Mouse (Mus musculus): ENCODE data around the gene Kcnv2.

Gene Kcnv2

GRCm38 (mm10) chr19:27364521-27364931 lies 42.1 kb downstream of the Kcnv2 start:
- DNase-seq (ENCODE audit: low spot score in 2 of 2), result no peak

GRCm38 (mm10) chr19:27366113-27366746 lies 43.8 kb downstream of the Kcnv2 start:
- no peak for DNase-seq (ENCODE audit: low spot score in 2 of 2)

DNA sequence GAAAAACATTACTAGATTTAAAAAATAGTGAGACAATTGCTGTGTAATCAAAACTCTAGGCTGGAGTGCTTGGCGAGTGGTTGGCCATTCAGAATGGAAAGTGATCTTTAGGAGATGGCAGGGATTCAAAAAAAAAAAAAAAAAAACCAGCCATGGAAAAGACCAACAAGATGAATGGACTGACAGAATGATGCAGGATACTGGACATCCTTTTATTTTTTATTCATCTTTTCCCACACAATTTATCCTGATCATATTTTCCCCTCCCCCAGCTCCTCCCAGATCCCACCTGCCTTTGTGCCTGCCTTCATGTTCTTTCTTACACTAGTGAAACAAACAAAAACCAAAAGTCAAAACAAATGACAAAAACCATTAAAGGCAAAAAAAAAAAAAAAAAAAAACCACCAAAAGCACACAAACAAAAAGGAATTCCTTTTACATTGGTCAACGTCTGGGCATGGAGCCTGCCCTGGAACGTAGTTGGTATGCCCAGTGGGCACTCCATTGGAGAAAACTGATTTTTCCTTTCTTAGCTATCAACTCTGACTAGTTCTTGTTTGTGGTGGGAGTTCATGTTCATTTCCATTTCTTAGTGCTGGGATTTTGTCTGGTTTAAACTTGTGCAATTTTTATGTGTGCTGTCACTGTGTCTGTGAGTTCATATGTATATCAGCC lies 47.2 kb downstream of the Kcnv2 start:
- no peak for DNase-seq (ENCODE audit: low spot score in 2 of 2)

- DNase-seq (ENCODE audit: low spot score in 2 of 2), result no peak
Measured at GRCm38 (mm10) chr19:27370174-27370573, 47.8 kb downstream of the Kcnv2 start.

- no peak for DNase-seq (ENCODE audit: low spot score in 2 of 2)
Measured at GRCm38 (mm10) chr19:27370784-27371183, 48.4 kb downstream of the Kcnv2 start.

- DNase-seq (ENCODE audit: low spot score in 2 of 2), result no peak
Measured at GRCm38 (mm10) chr19:27379712-27380401, 57.5 kb downstream of the Kcnv2 start.

GRCm38 (mm10) chr19:27382131-27382530 lies 59.7 kb downstream of the Kcnv2 start:
- DNase-seq (ENCODE audit: low spot score in 2 of 2), result no peak

DNA sequence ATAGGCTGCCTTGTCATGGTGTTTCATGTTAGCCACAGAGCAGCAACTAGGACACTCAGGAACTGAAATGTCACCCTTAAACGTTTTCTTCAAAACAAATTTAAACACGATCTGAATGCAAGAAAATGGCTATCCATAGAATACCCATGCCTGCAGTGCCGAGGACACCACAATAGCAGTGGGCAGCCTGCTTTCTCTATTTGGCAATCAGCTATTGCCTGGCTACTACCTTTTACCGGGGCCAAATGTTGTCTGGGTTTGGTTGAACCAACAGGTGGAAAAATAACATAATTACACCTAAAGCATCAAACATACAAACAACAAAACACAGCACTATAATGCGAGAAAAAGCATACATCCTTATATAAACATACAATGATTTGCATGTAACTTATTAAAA lies 60.9 kb downstream of the Kcnv2 start:
- no peak for DNase-seq (ENCODE audit: low spot score in 2 of 2)

GRCm38 (mm10) chr19:27385304-27385703 lies 62.9 kb downstream of the Kcnv2 start:
- DNase-seq (ENCODE audit: low spot score in 2 of 2), result no peak

Data from right cerebral cortex, adult 2 months (tissue).